Mouse (Mus musculus): Measurements from ENCODE around the gene Rassf1. TPM values are rescaled to one million over a fixed set of nuclear protein-coding genes. Genes with fewer than 3 reads are reported as not detected.
A peak's percentile ranks its signal among the peaks of the same experiment; 100 is the strongest.

The Rassf1 gene
- total and polyA plus RNA-seq, 3 experiments, result 11.6 to 17.7 (median 15.3) TPM

DNA sequence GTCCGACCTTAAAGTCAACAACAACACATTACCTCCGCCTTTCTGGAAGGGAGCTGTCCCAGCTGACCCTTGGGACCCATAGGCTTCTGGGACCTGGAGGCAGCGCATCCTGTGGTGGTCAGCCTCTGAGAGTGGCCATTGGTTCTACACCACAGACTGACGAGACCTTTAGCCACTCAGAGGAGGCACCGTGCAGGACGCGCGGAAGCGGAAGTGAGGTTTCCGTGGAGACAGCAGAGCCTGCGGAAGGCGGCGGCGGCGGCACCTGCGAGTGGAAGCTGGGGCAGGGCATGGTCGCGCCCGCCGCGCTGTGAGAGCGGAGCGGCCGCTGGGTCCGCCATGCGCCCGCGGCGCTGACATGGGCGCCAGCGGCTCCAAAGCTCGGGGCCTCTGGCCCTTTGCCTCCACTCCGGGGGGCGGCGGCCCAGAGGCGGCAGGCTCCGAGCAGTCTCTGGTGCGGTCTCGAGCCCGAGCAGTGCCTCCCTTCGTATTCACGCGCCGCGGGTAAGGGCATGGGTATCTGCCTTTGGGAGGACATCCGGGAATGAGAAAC, 11.8 kb downstream of the Rassf1 start, which contains the start of gene Tusc2:
TSS of gene Tusc2 (plus strand) at position 227 of the 553 bp plus-strand sequence.
- H3K27me3 ChIP-seq (replicated peaks), result no peaks in the 10 kb centered on the region
- peaks cover 16 to 45% of the 10 kb centered on the region in 2 experiments for H3K4me1 ChIP-seq (ENCODE audit: control insufficient read depth in 1 of 2, insufficient read depth in 2 of 2)
- H3K9ac ChIP-seq (ENCODE audit: insufficient read depth, low read depth), result peak within 1 kb of the TSS; percentile 64
- DNase-seq (ENCODE audit: extremely low read depth), result peak; percentile 94
- H3K4me3 ChIP-seq (replicated peaks in 1 of 3; ENCODE audit: low read depth in 2 of 3, low read length in 2 of 3, poor library complexity in 1 of 3), result peak within 1 kb of the TSS; percentile 71 to 85 (median 79)
- in situ Hi-C loops (cut with MboI; ENCODE audit: low pct_ligation_motif_present, low pct_unique_long_range_greater_than_20kb, low sequenced_read_pairs) (no loop called here), dilution Hi-C loops (cut with MboI; ENCODE audit: extremely low pct_ligation_motif_present, extremely low pct_unique_long_range_greater_than_20kb, low sequenced_read_pairs) (no loop called here)
- H3K27ac ChIP-seq (ENCODE audit: insufficient read depth, low read depth), result no peak within 1 kb of the TSS
- TF ChIP-seq ZNF384 (IDR thresholded peaks at IDR 0.05; ENCODE audit: low read depth, low read length) (no peak), CHD2 (IDR thresholded peaks at IDR 0.05; ENCODE audit: low read length) (peak; percentile 90), ETS1 (conservative IDR thresholded peaks at IDR 0.05; ENCODE audit: low read depth, low read length) (0 out of 2 replicates have a peak, but pooled peaks have one; percentile 21), MAX (IDR thresholded peaks at IDR 0.05; ENCODE audit: low read length) (no peak), CHD1 (IDR thresholded peaks at IDR 0.05; ENCODE audit: low read depth, low read length) (no peak), ELF1 (IDR thresholded peaks at IDR 0.05; ENCODE audit: low read depth, low read length) (peak; percentile 94), SMC3 (IDR thresholded peaks at IDR 0.05; ENCODE audit: low read depth, low read length) (no peak), MYC (IDR thresholded peaks at IDR 0.05; ENCODE audit: low read depth, low read length) (no peak), ZC3H11A (IDR thresholded peaks at IDR 0.05; ENCODE audit: low read depth, low read length) (no peak), ZKSCAN1 (IDR thresholded peaks at IDR 0.05; ENCODE audit: borderline replicate concordance, low read depth, low read length) (no peak), POLR2A (IDR thresholded peaks at IDR 0.05; ENCODE audit: low read depth, low read length) (peak; percentile 76), MEF2A (IDR thresholded peaks at IDR 0.05; ENCODE audit: borderline replicate concordance, low read depth, low read length) (peak; percentile 12; the same call in 1 of the 2 replicates), TCF12 (IDR thresholded peaks at IDR 0.05; ENCODE audit: low read depth, low read length) (0 out of 2 replicates have a peak, but pooled peaks have one; percentile 25), GABPA (IDR thresholded peaks at IDR 0.05; ENCODE audit: insufficient replicate concordance, low read depth, low read length) (no peak), NELFE (IDR thresholded peaks at IDR 0.05; ENCODE audit: low read depth, low read length) (peak; percentile 60; the same call in 1 of the 2 replicates), JUN (IDR thresholded peaks at IDR 0.05; ENCODE audit: insufficient read depth, low read depth, low read length) (no peak), HCFC1 (IDR thresholded peaks at IDR 0.05; ENCODE audit: low read depth, low read length) (peak; percentile 84), RAD21 (IDR thresholded peaks at IDR 0.05; ENCODE audit: low read depth, low read length) (no peak), EP300 (IDR thresholded peaks at IDR 0.05; ENCODE audit: low read length) (no peak), ZMIZ1 (IDR thresholded peaks at IDR 0.05; ENCODE audit: low read depth, low read length) (peak; percentile 83), BHLHE40 (IDR thresholded peaks at IDR 0.05; ENCODE audit: low read depth, low read length) (no peak), NRF1 (IDR thresholded peaks at IDR 0.05; ENCODE audit: low read depth, low read length) (peak; percentile 53), MAZ (IDR thresholded peaks at IDR 0.05; ENCODE audit: low read depth, low read length) (no peak), IRF4 (IDR thresholded peaks at IDR 0.05; ENCODE audit: low read depth, low read length) (peak; percentile 59; the same call in 1 of the 2 replicates), USF1 (IDR thresholded peaks at IDR 0.05; ENCODE audit: low read depth, low read length) (no peak), USF2 (conservative IDR thresholded peaks at IDR 0.05; ENCODE audit: low read depth, low read length) (no peak), SIN3A (IDR thresholded peaks at IDR 0.05; ENCODE audit: low read length) (no peak; the same call in none of the 2 replicates), POLR2AphosphoS2 (IDR thresholded peaks at IDR 0.05; ENCODE audit: low read depth, low read length) (peak; percentile 96), MAFK (IDR thresholded peaks at IDR 0.05; ENCODE audit: insufficient replicate concordance, low read length) (no peak), CTCF (conservative IDR thresholded peaks at IDR 0.05 in 1 of 2, IDR thresholded peaks at IDR 0.05 in 1 of 2; ENCODE audit: low read depth in 2 of 2, low read length in 2 of 2) (no peak), JUND (conservative IDR thresholded peaks at IDR 0.05; ENCODE audit: low read depth, low read length) (no peak), MXI1 (IDR thresholded peaks at IDR 0.05; ENCODE audit: low read depth, low read length) (peak; percentile 97), E2F4 (IDR thresholded peaks at IDR 0.05; ENCODE audit: insufficient replicate concordance, low read depth, low read length) (no peak), KAT2A (IDR thresholded peaks at IDR 0.05; ENCODE audit: insufficient replicate concordance, low read length) (peak; percentile 56; the same call in 1 of the 2 replicates), UBTF (IDR thresholded peaks at IDR 0.05; ENCODE audit: low read depth, low read length) (no peak), PAX5 (IDR thresholded peaks at IDR 0.05; ENCODE audit: low read length) (no peak), TBP (conservative IDR thresholded peaks at IDR 0.05; ENCODE audit: low read depth, low read length) (no peak), RCOR1 (conservative IDR thresholded peaks at IDR 0.05; ENCODE audit: low read depth, low read length) (no peak)
- peak within 1 kb of the TSS; percentile 87 for H3K4me2 ChIP-seq (ENCODE audit: insufficient read depth, low read depth, poor library complexity, severe bottlenecking)
- H3K79me2 ChIP-seq (replicated peaks; ENCODE audit: control insufficient read depth, extremely low read depth, insufficient read depth, poor library complexity, severe bottlenecking), result peaks cover 9% of the 10 kb centered on the region
- peaks cover 42 to 68% of the 10 kb centered on the region in 2 experiments for H3K36me3 ChIP-seq (replicated peaks in 1 of 2; ENCODE audit: control insufficient read depth in 1 of 2, insufficient read depth in 1 of 2, low read length in 1 of 2)
- H3K9me3 ChIP-seq (replicated peaks; ENCODE audit: low read length), result no peaks in the 10 kb centered on the region
